Mouse (Mus musculus) ovary, postnatal 36 days (tissue): ENCODE measurements at regions not wholly inside any gene's neighbourhood (a gene's known extent, or its start where the extent isn't known, plus 50 kb on each side); places are given as distances from the start of the nearest gene placed in this dataset.

Experiments used
- DNase-seq: peaks from one replicate; pipeline ENCODE4 v3.0.0; 2022; ENCODE audit warnings: low spot score, mixed read lengths

DNA sequence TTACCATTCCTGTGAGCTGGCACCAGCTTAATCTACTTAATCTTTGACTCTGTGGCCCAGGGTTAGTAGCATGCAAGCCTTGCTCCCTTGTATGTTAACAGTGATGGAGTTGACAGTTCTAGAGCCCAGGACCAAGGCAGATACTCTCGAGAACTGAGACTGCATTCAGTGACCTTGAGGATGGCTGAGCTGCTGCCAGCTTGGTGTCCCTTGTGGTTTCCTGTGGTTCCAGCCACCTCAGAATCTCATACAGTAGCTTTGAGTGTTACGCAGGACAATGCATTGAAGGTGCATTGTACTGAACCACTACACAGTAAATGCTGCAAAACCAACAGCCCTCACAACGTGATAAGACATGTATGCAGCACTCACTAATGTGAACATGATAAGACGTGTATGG, 90.6 kb downstream of the Zfp706 start:
- DNase-seq = no peak

DNA sequence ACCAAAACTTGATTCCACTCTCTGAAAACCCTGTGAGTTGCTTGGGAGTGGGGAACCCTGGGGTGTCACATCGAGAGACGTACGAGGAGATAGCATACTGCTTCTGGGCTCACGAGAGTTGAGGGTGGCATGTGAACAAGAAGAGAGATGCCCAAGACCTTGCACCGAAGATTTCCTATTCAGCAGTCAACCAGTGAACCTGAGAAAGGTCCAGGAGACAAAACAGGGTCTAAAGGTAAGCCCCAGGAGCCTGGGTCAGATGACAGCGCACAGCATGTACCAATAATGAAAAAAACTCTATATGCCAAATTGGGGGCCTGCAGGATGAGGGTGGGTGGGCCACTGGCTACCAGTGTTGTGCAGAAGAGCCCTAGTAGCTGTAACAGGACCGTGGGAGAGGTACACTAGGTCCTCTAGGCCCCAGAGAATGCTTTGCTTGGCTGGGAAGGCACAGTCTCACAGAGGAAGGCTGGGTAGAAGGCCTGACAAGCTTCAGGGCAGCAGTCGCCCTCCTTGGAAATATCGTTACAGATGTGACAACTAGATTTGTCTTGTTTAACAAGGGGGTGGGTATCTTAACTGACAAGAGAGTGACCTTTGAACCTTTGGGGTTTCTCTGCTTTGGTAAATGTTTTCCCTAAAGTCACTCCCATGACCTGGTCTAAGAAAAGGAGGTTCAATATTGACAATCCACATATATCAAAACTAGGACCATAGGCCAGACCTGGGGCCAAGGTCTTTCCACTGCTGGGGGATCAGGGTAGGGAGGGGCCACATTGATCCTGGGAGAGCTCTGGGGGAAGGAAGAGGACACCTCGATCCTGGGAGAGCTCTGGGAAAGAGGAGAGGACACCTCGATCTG, 93.1 kb downstream of the Zfp706 start:
- DNase-seq = no peak

DNA sequence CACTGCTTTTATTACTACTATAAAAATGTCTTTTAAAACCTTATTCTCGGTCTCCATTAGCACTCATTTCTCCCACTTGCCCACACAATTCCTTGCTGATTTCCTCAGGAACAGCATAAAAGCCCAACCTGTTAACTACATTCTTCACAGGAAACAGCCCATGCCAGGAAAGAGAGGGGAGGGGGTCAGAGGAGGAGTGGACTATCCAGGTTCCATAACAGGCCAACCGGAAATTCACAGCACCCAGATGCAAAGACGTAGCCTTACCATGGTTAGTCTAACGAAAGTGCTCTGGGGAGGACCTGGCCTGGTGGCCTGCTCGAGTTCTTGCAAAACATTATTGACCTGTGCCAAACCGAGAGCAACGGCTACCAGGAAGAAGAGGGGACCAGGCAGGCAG, 94.3 kb downstream of the Zfp706 start:
- DNase-seq = no peak

DNA sequence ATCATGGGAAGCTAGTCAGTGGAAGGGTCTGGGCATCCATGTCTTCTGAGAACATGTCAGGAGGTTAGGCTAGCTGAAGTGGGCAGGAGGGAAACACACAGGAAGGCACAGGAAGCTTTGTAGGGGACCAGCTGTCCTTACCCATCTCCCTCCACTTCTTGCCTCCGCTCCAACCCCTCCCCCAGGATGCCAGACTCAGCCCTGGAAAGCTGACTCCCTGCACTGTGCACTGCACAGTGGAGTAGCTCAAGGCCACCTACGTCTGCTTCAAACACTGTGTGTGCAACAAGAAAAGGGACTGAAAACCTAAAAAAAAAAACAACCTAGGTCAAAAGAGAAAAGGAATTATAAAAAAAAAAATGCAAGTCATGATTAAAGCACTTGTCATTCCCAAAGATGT, 97.3 kb downstream of the Zfp706 start:
- DNase-seq = no peak

DNA sequence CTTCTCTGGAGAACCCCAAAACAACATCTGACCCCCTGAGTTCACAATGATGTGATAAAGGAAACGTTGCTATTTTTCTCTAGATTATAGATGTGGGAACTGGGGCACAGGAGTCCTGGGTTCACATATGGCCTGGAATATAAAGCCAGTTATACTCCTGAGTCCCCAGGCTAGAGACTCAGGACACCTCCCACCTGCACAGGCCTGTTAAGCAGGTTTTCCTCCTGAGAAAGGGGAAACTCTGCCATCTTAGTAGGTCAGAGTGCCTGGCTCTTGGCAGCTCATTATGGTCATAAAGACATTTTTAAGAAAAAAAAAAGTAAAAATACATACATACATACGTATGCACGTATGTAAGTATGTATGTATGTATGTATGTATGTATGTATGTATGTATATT, 98.1 kb downstream of the Zfp706 start:
- DNase-seq = no peak

DNA sequence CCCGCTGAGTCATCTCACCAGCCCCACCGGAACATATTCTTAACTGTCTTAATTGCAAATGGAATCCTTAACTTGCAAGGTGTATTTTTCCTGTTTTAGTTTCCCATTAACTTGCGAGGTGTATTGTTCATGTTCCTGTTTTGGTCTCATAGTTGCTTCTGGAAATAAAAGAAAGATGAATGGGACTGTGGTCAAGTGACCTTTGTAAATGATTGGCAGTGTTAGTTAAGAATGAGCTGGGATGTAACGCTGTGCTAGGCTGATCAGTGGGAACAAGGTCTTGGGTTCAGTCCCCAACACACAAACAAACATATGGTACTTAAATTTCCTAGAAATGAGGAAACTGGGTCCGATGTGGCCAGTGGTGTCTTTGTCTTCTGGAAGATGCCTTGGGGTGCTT, 100.8 kb downstream of the Zfp706 start:
- DNase-seq = no peak

DNA sequence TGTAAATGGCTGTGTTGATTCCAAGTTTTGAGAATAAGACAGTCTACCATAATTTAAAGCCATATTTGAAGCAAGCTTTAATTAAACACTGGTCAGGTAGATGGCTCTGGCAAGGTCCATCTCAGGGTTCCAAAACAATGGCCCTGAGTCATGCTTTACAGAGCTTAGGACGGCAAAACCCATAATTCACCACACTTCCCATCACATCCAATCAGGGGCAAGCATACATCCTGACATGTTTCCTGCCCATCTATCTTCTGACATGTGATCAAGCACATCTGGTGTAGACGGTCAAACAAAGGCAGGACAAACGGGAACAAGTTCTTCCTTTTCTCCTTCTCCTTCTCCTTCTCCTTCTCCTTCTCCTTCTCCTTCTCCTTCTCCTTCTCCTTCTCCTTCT, 101.5 kb downstream of the Zfp706 start:
- no peak for DNase-seq

DNA sequence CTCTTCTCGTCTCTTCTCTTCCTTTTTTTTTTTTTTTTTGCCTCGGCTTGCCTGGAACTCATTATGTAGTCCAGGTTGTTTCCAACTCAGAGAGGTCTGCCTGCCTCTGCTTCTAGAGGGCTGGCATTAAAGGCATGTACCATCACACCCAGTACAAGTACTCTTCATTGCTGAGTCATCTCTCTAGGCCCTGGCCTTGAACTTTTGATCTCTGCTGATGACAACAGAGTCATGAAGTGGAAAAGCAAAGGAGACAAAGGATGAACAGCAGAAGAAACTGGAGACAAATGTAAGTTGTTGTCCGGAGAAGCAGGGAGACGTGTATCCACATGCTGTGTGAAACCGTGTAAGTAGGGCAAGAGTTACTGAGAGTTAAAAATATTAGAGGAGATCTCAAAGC, 103.7 kb downstream of the Zfp706 start:
- no peak for DNase-seq

DNA sequence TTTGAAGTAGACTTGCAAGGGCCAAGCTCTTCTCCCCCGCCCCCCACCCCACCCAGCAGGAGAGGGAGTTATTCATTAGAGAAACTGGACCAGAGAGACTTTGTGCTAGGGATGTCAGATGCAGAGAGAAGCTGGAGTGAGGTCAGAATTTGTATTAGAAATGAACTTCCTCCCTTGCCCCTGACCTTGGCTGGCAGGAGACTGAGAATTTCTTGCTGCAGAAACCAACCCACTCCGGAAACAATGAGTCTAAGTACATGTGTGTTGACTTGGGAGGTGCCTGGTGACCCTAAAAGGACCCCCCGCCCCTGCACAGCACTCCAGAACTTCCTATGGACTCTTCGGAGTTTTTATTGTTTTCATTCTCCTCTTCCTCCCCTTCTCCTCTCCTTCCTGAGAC, 104.3 kb downstream of the Zfp706 start:
- DNase-seq = no peak

DNA sequence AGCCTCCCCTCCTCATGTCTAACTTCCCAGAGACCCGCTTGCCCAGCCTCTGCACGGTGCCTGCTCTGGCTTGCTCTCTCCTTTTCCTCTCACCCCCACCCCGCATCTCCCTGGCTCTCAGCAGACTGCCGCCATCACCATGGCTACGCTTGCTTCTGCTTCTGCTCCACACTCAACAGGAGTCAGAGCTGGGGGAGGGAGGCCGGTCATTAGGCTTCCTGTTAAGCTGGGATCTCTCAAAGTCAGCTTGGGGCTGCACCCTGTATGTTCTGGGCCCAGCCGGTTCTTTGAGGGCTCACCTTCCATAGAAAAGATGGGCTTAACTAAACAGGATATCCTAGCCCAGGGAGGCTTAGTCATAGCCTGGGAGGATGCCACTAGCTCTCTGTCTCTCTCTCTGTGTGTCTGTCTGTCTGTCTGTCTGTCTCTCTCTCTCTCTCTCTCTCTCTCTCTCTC, 105.7 kb downstream of the Zfp706 start:
- peak; percentile 42 for DNase-seq

DNA sequence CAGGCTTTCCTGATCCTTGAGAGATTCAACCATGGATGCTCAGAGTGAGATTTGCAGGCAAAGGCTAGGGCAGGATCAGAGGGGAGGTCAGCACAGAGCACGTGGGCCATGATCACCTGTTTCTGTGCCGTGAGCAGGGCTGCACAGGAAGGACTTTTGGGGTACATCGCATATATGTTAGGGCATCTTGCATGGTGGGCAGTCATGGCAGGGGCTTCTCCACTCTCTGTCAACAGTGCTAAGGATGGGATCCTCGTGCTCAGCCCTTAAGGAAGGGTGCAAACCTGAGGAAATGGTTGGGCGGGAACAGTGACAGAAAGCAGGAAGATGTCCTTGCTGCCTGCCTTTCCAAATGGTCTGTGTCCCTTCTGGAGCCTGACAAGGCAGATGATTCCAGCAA, 106.2 kb downstream of the Zfp706 start:
- DNase-seq = no peak

DNA sequence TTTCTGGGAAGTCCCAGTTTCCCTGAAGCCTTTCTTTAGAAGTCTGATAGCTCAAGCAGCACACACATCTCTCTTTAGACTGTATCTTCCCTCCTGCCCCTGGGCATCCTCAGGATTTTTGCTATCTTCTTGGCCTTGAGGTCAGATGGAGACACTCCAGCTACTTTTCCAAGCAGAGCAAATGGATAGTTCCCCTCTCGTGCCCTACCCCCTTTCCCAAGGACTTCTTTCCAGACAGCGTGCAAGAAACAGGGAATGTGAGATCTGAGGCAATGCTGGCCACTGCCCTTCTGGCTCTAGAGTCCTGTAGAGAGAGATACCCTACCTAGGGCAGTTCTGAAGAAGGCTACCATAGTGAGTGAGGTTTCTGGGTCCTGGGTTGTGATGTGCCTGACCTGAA, 106.6 kb downstream of the Zfp706 start:
- DNase-seq = no peak

DNA sequence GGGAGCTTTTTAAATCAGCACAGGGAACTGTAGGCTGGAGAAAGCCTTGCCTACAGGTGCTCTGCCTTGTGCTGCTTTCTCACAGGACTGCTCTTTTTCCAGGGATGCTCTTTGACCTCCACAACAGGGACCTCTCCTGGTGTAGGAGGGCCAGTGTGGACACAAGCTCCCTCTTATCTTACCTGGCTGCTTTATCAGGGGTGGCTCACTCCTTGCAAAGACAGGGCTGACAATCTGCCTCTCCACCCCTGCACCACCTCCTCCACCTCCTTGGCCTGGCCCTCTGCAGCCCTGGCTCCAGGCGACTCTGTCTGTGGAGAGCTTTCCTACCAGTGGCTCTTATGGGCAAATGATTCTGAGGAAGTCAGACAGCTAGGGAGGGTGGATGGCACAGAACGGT, 107.7 kb downstream of the Zfp706 start:
- DNase-seq = no peak

DNA sequence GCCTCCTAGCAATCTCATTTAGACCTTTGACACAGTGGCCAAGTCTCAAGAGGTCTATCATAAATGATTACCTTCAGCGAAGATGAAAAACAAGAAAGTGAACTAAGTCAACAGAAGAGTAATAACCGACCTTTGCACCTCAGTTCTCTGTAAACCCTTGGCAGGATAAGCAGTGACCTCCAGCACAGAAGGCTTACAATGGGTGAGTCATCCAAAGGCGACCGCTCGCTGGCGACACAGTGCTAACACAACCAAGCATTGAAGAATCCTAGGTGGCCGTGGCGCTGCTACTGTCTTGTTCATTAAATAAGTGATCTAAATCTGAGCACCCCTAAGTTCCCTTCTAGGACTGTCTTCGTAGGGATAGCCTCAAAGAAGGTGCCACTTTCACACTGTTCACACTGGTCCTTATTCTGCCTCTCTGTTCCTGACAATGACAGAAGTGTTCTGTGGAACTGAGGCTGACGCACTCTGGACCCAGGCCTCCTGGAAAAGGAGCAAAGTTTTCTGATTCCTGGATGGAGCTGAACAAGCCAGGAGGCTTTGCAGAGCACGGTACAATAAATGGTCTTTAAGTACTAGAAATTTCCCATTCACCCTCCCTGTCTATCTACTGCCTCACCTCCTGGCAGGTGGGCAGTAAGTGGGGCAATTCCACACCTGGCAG, 108.6 kb downstream of the Zfp706 start:
- DNase-seq = no peak

DNA sequence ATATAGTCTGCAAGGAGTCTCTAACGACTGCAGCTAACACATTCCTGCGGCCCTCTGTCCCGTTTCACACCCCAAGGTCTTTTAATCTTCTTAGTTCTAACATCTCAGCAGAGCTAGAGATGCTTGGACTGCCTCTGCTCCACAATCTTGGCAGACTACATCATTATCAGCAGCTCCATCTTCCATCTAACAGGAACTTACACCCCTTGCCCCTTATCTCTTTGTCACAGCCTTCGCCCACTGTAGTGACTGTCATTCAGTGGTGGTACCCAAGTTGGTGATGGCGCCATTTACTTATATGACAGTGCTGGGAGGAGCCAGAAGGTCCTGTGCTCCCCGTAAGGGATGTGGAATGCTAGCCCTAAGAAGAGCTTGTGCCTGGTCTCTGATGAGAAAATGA, 109.2 kb downstream of the Zfp706 start:
- no peak for DNase-seq

DNA sequence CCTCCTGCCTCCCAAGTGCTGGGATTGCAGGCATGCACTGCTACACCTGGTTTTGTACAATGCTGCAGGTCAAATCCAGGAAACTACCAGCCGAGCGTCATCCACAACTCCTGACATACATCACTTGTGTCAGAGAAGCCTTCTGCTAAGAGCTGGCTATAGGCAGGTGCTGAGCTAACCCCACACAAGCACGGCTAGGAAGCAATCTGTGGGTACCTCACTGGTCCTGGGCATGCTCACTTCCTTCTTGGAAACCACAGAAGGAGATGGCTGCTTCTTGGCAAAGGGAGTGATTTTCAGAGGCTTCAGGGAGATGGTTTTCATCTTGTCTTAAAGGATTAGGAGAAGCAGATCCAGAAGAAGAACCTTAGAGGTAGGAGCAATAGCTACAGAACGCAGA, 111.3 kb downstream of the Zfp706 start:
- DNase-seq = no peak

DNA sequence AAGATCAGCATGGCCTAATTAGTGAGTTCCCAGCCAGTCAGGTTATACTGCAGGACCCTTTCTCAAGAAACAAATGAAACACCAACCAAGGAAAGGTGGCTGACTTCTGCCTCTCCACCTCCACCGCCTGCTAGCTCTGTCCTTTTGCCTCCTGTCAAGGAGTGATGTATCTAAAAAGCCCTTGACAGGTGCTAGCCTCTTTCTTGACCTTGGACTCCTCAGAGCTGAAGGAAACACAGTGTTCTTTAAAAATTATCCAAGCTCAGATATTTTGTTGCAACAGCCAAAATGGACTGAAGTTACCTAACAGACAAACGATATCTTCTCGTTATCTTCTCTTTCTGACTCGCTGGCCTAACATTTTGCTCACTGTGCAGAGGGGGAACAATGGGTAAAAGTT, 112.5 kb downstream of the Zfp706 start:
- DNase-seq = no peak

DNA sequence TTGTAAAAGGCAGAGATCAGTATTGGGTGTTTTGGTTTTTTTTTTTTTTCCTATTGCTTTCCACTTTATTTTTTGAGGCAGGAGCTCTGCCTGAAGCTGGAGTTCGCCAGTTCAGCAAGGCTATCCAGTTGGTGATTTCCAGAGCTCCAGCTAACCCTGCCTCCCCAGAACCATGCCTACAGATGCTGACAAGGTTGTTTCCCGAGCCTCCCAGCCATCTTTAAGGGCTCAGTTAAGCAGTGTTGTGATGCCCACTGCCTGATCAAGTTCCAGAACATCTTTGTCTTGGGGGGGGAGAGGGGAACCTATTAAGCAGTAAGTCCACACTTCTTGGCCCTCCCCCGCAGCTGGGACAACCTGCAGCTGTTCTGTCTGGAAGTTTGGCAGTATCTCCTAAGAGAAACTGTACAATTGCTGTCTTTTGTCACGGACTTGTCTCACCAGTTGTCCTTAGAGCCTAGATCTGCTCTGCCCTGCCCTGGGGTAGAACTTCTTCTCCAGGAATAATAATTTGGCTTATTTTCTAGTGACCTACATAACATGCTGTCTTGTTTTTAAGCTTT, 114.1 kb downstream of the Zfp706 start:
- no peak for DNase-seq

DNA sequence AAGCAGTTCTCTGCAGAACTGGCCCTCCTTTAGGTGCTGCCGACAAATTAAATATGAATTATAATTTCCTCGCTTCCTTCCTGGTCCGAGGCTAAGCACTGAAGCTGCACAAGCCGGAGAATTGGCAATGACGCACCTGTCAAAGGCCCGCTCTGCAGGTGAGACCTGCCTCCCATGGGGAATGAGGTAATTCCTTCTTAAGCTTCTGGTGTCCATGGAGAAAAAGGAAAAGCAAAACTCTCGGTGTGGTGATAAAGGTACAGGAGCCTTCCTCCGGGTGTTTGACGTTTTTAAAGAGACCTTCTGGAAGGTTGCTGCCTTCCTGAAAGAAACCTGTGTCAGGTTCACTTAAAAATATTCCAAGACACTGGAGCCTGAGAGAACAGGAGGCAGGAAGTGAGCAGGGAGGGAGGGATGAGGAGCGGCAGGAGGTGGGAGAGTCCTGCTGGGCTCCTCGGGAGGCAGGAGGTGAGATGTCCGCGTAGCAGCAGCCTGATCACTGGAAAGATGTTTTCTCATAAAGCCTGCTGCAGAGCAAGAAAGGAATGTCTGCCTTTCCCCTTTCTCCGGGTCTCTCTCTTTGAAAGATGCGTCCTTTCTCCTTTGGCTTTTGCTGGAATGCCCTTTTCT, 114.9 kb downstream of the Zfp706 start:
- no peak for DNase-seq

DNA sequence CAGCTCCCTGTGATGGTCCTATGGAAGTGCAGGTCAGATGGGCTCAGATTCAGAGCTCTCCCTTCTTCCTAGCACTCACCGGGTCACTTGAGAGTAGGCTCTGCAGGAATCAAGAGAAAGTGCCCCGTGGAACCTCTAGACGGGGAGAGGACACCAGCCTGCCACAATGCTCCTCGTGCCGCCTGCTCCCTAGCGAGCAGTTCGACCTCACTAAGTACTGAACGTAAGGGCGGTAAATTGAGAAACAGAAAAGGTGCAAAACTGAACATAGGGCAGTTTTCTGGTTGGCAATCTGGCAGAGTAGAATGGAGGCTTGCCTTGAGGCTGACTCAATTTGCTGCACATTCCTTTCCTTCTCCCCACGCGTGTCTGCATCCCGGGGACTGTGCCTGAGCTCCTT, 115.7 kb downstream of the Zfp706 start:
- no peak for DNase-seq

DNA sequence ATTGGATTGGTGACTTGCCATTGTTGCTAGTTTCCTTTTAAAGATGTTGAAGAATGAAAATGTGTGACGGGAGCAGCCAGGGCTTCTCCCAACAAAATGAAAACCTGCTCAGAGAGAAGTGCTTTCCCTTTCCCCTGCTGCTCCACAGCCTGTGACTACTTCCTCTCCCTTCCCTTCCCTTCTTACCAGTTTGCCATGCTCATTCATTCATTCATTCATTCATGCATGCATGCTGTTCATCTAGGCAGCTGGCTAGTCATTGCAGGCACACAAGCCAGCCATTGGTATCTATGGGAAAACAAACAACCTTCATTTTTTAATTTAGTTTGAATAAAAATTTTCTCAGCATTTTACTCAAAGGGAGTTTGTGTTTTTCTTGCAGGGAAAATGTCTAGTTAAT, 116.3 kb downstream of the Zfp706 start:
- no peak for DNase-seq

DNA sequence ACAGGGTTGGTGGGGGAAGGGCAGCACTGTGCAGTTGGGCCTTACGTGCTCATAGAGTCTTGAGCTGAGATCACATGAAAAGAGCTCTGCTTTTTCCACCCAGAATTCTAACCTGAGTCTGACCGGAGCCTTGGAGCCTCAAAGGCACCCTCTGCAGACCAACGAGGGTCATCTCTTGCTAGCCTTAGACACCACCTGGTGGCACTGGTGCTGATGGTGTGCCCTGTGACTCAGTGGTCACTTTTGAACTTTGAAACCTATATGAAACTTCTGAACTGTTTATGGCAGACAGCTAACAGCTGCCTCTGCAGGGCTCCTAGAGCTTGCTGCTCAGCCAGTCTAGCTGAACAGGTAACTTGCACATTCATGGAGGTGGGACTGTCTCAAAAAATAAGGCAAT, 118.5 kb downstream of the Zfp706 start:
- no peak for DNase-seq
